Mouse (Mus musculus) spleen, adult 2 months (tissue): ENCODE data around the gene Wdr89. TPM values are rescaled to one million over a fixed set of nuclear protein-coding genes. Genes with fewer than 3 reads are reported as not detected.

Experiments
- DNase-seq, 2 experiments: peaks; one replicate each; pipeline versions ENCODE4 v3.0.0 to v3.0.0-alpha.2; 2012 to 2021; ENCODE audit warnings: low spot score in 2 of 2, low read depth in 1 of 2
- H3K27ac ChIP-seq: fragments of 200-500 bp; 2 replicates; pipeline ENCODE4 v1.5.1; 2012; ENCODE audit warnings: low read length, inconsistent platforms; ENCODE audit not compliant: insufficient read depth
- H3K27me3 ChIP-seq: fragments of 200-500 bp; 2 replicates; pipeline ENCODE4 v1.6.1; 2012; ENCODE audit warnings: mild to moderate bottlenecking, moderate library complexity, low read length, inconsistent platforms; ENCODE audit not compliant: control insufficient read depth, insufficient read depth
- H3K36me3 ChIP-seq: fragments of 200-500 bp; 2 replicates; pipeline ENCODE4 v1.6.1; 2012; ENCODE audit warnings: mild to moderate bottlenecking, low read length, inconsistent platforms; ENCODE audit not compliant: control insufficient read depth, insufficient read depth
- H3K4me1 ChIP-seq: fragments of 200-500 bp; 2 replicates; pipeline ENCODE4 v1.6.1; 2011; ENCODE audit warnings: inconsistent platforms; ENCODE audit not compliant: control insufficient read depth, insufficient read depth, insufficient read length
- H3K4me3 ChIP-seq: fragments of 200-500 bp; 2 replicates; pipeline ENCODE4 v1.5.1; 2011; ENCODE audit warnings: mild to moderate bottlenecking, inconsistent platforms; ENCODE audit not compliant: insufficient read depth, insufficient read length; ENCODE audit errors: extremely low read depth
- CTCF ChIP-seq: fragments of 200-500 bp; IDR thresholded peaks from 2 replicates; pipeline ENCODE4 v1.5.1; 2011; ENCODE audit warnings: mild to moderate bottlenecking, inconsistent platforms; ENCODE audit not compliant: insufficient read depth, insufficient read length, insufficient replicate concordance; ENCODE audit errors: extremely low read depth
- POLR2A ChIP-seq: fragments of 200-500 bp; IDR thresholded peaks from 2 replicates; pipeline ENCODE4 v1.6.1; 2011; ENCODE audit warnings: low read depth, low read length, inconsistent platforms
- WGBS: fragments of 180-500 bp; shearing (Covaris S2); methylation state at CpG from one replicate; pipeline ENCODE4 v1.1.7; 2018; 5-methylcytosine and 5-hydroxymethylcytosine counted together
- polyA plus RNA-seq: library from polyadenylated mRNA; depleted of rRNA; stranded (reverse); fragments of >200 nt; gene quantifications from 2 replicates; pipeline ENCODE4 v1.2.3, GENCODE M21; 2012

Gene Wdr89
- polyA plus RNA-seq, 1 experiment = 4.0 TPM

GRCm38 (mm10) chr12:75683598-75683997 is 14.3 kb upstream of the Wdr89 start:
- H3K27ac ChIP-seq = no peak overlapping the region
- no peak for DNase-seq

GRCm38 (mm10) chr12:75682842-75683241 is 13.5 kb upstream of the Wdr89 start:
- no peak overlapping the region for H3K4me3 ChIP-seq
- no peak for TF ChIP-seq POLR2A
- no peak for TF ChIP-seq CTCF
- no peaks in the 10 kb centered on the region for H3K27me3 ChIP-seq
- 85% methylated on average over 2 of the region's 2 CpGs for WGBS
- no peaks in the 10 kb centered on the region for H3K36me3 ChIP-seq
- H3K4me1 ChIP-seq = no peaks in the 10 kb centered on the region
- H3K27ac ChIP-seq = no peak overlapping the region
- DNase-seq = no peak

More at GRCm38 (mm10) chr12:75683598-75683997, 14.3 kb upstream of the Wdr89 start:
- no peak overlapping the region for H3K4me3 ChIP-seq
- 88% methylated on average over 4 of the region's 4 CpGs for WGBS
- H3K36me3 ChIP-seq = no peaks in the 10 kb centered on the region
- H3K4me1 ChIP-seq = no peaks in the 10 kb centered on the region
- TF ChIP-seq CTCF = no peak
- no peak for TF ChIP-seq POLR2A
- H3K27me3 ChIP-seq = no peaks in the 10 kb centered on the region

- Histone ChIP-seq H3K36me3 (no peaks in the 10 kb centered on the region), H3K27ac (no peak overlapping the region), H3K4me1 (no peaks in the 10 kb centered on the region), H3K4me3 (no peak overlapping the region), H3K27me3 (no peaks in the 10 kb centered on the region)
- DNase-seq = no peak
- WGBS = 84% methylated on average over 4 of the region's 4 CpGs
- TF ChIP-seq CTCF (no peak), POLR2A (no peak)
Observed at GRCm38 (mm10) chr12:75681101-75681500, 11.8 kb upstream of the Wdr89 start.

GRCm38 (mm10) chr12:75678393-75678792 is 9.1 kb upstream of the Wdr89 start:
- Histone ChIP-seq H3K27ac (no peak overlapping the region), H3K27me3 (no peaks in the 10 kb centered on the region), H3K4me3 (no peak overlapping the region), H3K36me3 (no peaks in the 10 kb centered on the region), H3K4me1 (no peaks in the 10 kb centered on the region; the same call in 1 of the 2 replicates)
- TF ChIP-seq POLR2A = no peak
- no peak for TF ChIP-seq CTCF
- DNase-seq = no peak
- 93% methylated on average over 4 of the region's 4 CpGs for WGBS

GRCm38 (mm10) chr12:75672630-75673029 is 3.3 kb upstream of the Wdr89 start:
- DNase-seq = no peak
- WGBS = 97% methylated on average over 4 of the region's 4 CpGs
- peaks cover 8% of the 10 kb centered on the region for H3K4me1 ChIP-seq
- no peaks in the 10 kb centered on the region for H3K27me3 ChIP-seq
- H3K36me3 ChIP-seq = no peaks in the 10 kb centered on the region
- H3K4me3 ChIP-seq = no peak overlapping the region
- no peak for TF ChIP-seq POLR2A
- no peak for TF ChIP-seq CTCF
- no peak overlapping the region for H3K27ac ChIP-seq

GRCm38 (mm10) chr12:75671759-75672315 is 2.5 kb upstream of the Wdr89 start:
- Histone ChIP-seq H3K4me3 (no peak overlapping the region), H3K27ac (no peak overlapping the region), H3K4me1 (peaks cover 8% of the 10 kb centered on the region), H3K36me3 (no peaks in the 10 kb centered on the region), H3K27me3 (no peaks in the 10 kb centered on the region)
- no peak for DNase-seq
- no peak for TF ChIP-seq POLR2A
- TF ChIP-seq CTCF = no peak
- WGBS = 70% methylated on average over 3 of the region's 3 CpGs

- H3K27ac ChIP-seq = no peak overlapping the region
- no peak overlapping the region for H3K4me3 ChIP-seq
- H3K4me1 ChIP-seq = peaks cover 8% of the 10 kb centered on the region
- WGBS = 87% methylated on average over 6 of the region's 6 CpGs
- H3K36me3 ChIP-seq = no peaks in the 10 kb centered on the region
- TF ChIP-seq CTCF (no peak), POLR2A (no peak)
- H3K27me3 ChIP-seq = no peaks in the 10 kb centered on the region
- DNase-seq = no peak
Observed at GRCm38 (mm10) chr12:75670611-75671010, 1.3 kb upstream of the Wdr89 start.
